Mouse (Mus musculus): Measurements from ENCODE around the gene Treml2. TPM values are rescaled to one million over a fixed set of nuclear protein-coding genes. Genes with fewer than 3 reads are reported as not detected.

The Treml2 gene
- total RNA-seq, 2 experiments from 2014 or later, result 0.18 to 0.49 TPM

GRCm38 (mm10) chr17:48272598-48272997 is 26.7 kb upstream of the Treml2 start:
- H3K4me3 ChIP-seq, result no peak overlapping the region
- H3K27ac ChIP-seq, result no peak overlapping the region
- TF ChIP-seq CTCF (IDR thresholded peaks at IDR 0.05), result no peak
- intact Hi-C loops (cut with DNase I), result no loop called here
- no peak for DNase-seq (ENCODE audit: extremely low spot score in 1 of 2, low spot score in 2 of 2)

GRCm38 (mm10) chr17:48274098-48274497 is 25.2 kb upstream of the Treml2 start:
- TF ChIP-seq CTCF (IDR thresholded peaks at IDR 0.05), result no peak
- no peak for DNase-seq (ENCODE audit: extremely low spot score in 1 of 2, low spot score in 2 of 2)
- intact Hi-C loops (cut with DNase I), result loop anchor here (2.0 kb wide), 1 partner anchor 137 kb away; the partner anchor contains the start of gene Oard1

GRCm38 (mm10) chr17:48274885-48275284 is 24.4 kb upstream of the Treml2 start:
- Histone ChIP-seq H3K27ac (no peak overlapping the region), H3K4me3 (no peak overlapping the region)
- intact Hi-C loops (cut with DNase I), result loop anchor here (1.0 to 2.0 kb wide), 2 partner anchors 62 to 136 kb away; partner anchors contain the start of gene Oard1
- peak; percentile 73 to 82 for DNase-seq (ENCODE audit: extremely low spot score in 1 of 2, low spot score in 2 of 2)
- peak; percentile 88 for TF ChIP-seq CTCF (IDR thresholded peaks at IDR 0.05)

More at GRCm38 (mm10) chr17:48274098-48274497, 25.2 kb upstream of the Treml2 start:
- Histone ChIP-seq H3K4me3 (no peak overlapping the region), H3K27ac (no peak overlapping the region)

GRCm38 (mm10) chr17:48275736-48276135 is 23.6 kb upstream of the Treml2 start:
- H3K27ac ChIP-seq, result no peak overlapping the region
- DNase-seq (ENCODE audit: extremely low spot score in 1 of 2, low spot score in 2 of 2), result no peak
- H3K4me3 ChIP-seq, result no peak overlapping the region
- no peak for TF ChIP-seq CTCF (IDR thresholded peaks at IDR 0.05)
- intact Hi-C loops (cut with DNase I), result loop anchor here (1.0 to 2.0 kb wide), 2 partner anchors 62 to 135 kb away; partner anchors contain the start of gene Oard1

GRCm38 (mm10) chr17:48278381-48278780 is 20.9 kb upstream of the Treml2 start:
- H3K4me3 ChIP-seq, result no peak overlapping the region
- TF ChIP-seq CTCF (IDR thresholded peaks at IDR 0.05), result no peak
- intact Hi-C loops (cut with DNase I), result no loop called here
- no peak overlapping the region for H3K27ac ChIP-seq
- DNase-seq (ENCODE audit: extremely low spot score in 1 of 2, low spot score in 2 of 2), result no peak

- no peak overlapping the region for H3K4me3 ChIP-seq
- TF ChIP-seq CTCF (IDR thresholded peaks at IDR 0.05), result no peak
- DNase-seq (ENCODE audit: extremely low spot score in 1 of 2, low spot score in 2 of 2), result no peak
- intact Hi-C loops (cut with DNase I), result no loop called here
- no peak overlapping the region for H3K27ac ChIP-seq
Measured at GRCm38 (mm10) chr17:48279002-48279401, 20.3 kb upstream of the Treml2 start.

GRCm38 (mm10) chr17:48280943-48281738 is 18.2 kb upstream of the Treml2 start:
- DNase-seq (ENCODE audit: extremely low spot score in 1 of 2, low spot score in 2 of 2), result no peak
- intact Hi-C loops (cut with DNase I), result no loop called here
- Histone ChIP-seq H3K27ac (no peak overlapping the region), H3K4me3 (no peak overlapping the region)
- no peak for TF ChIP-seq CTCF (IDR thresholded peaks at IDR 0.05)

GRCm38 (mm10) chr17:48281739-48282085 is 17.6 kb upstream of the Treml2 start:
- DNase-seq (ENCODE audit: extremely low spot score in 1 of 2, low spot score in 2 of 2), result no peak
- no peak overlapping the region for H3K4me3 ChIP-seq
- intact Hi-C loops (cut with DNase I), result no loop called here
- H3K27ac ChIP-seq, result no peak overlapping the region
- TF ChIP-seq CTCF (IDR thresholded peaks at IDR 0.05), result no peak

GRCm38 (mm10) chr17:48286765-48287164 is 12.5 kb upstream of the Treml2 start:
- intact Hi-C loops (cut with DNase I), result loop anchor here (5.0 kb wide), 1 partner anchor 41 kb away; no protein-coding TSS in a partner anchor
- no peak for DNase-seq (ENCODE audit: extremely low spot score in 1 of 2, low spot score in 2 of 2)
- Histone ChIP-seq H3K4me3 (no peak overlapping the region), H3K27ac (no peak overlapping the region)
- TF ChIP-seq CTCF (IDR thresholded peaks at IDR 0.05), result peak; percentile 24

- intact Hi-C loops (cut with DNase I), result loop anchor here (5.0 kb wide), 1 partner anchor 40 kb away; no protein-coding TSS in a partner anchor
- Histone ChIP-seq H3K4me3 (no peak overlapping the region), H3K27ac (no peak overlapping the region)
- TF ChIP-seq CTCF (IDR thresholded peaks at IDR 0.05), result peak; percentile 34
- no peak for DNase-seq (ENCODE audit: extremely low spot score in 1 of 2, low spot score in 2 of 2)
Measured at GRCm38 (mm10) chr17:48287276-48287675, 12.0 kb upstream of the Treml2 start.

- no peak for TF ChIP-seq CTCF (IDR thresholded peaks at IDR 0.05)
- intact Hi-C loops (cut with DNase I), result no loop called here
- H3K4me3 ChIP-seq, result no peak overlapping the region
- DNase-seq (ENCODE audit: extremely low spot score in 1 of 2, low spot score in 2 of 2), result no peak
- no peak overlapping the region for H3K27ac ChIP-seq
Measured at GRCm38 (mm10) chr17:48293500-48294194, 5.7 kb upstream of the Treml2 start.

- TF ChIP-seq CTCF (IDR thresholded peaks at IDR 0.05), result no peak
- no peak for DNase-seq (ENCODE audit: extremely low spot score in 1 of 2, low spot score in 2 of 2)
- H3K27ac ChIP-seq, result no peak overlapping the region
- H3K4me3 ChIP-seq, result no peak overlapping the region
- intact Hi-C loops (cut with DNase I), result no loop called here
Measured at GRCm38 (mm10) chr17:48299756-48300155, 458 bp downstream of the Treml2 start.
